Comparison of ENCODE assay signal across 8 mouse cellular contexts in genomic region chr12:15815576-15816253, GRCm38 (mm10). TPM values are rescaled to one million over a fixed set of nuclear protein-coding genes. Genes with fewer than 3 reads are reported as not detected.
A peak's percentile ranks its signal among the peaks of the same experiment; 100 is the strongest.
DNase-seq lines count a peak whose midpoint lies in the region; ATAC-seq lines count a peak whose summit lies in the region.

No protein-coding gene starts in this region.

- under 1% methylated on average over 49 of the region's 49 CpGs for WGBS in hindbrain, embryonic 14.5 days

- H3K27me3 ChIP-seq in hindbrain, embryonic 14.5 days (ENCODE audit: control insufficient read depth, insufficient read depth, low read length): no peaks in the 10 kb centered on the region
- peaks cover 62% of the 10 kb centered on the region for H3K27me3 ChIP-seq in megakaryocyte, embryonic 14.5 days (replicated peaks)

- H3K9ac ChIP-seq in hindbrain, embryonic 14.5 days: peak overlapping the region; percentile 100

- H3K4me3 ChIP-seq in hindbrain, embryonic 14.5 days (replicated peaks; ENCODE audit: low read length): peak overlapping the region; percentile 98
- peak overlapping the region; percentile 93 for H3K4me3 ChIP-seq in megakaryocyte, embryonic 14.5 days (replicated peaks)

- peak overlapping the region; percentile 98 for H3K27ac ChIP-seq in hindbrain, embryonic 14.5 days

- H3K4me2 ChIP-seq in hindbrain, embryonic 14.5 days (replicated peaks): peak overlapping the region; percentile 90

- no peaks in the 10 kb centered on the region for H3K36me3 ChIP-seq in hindbrain, embryonic 14.5 days (replicated peaks; ENCODE audit: control insufficient read depth, insufficient read depth)
- H3K36me3 ChIP-seq in megakaryocyte, embryonic 14.5 days (replicated peaks; ENCODE audit: low read length): no peaks in the 10 kb centered on the region

- peak; percentile 85 for DNase-seq in Muller cell, postnatal 12 days (ENCODE audit: inconsistent ontology term)
- DNase-seq in cerebellum, postnatal 14 days: peak; percentile 69 to 72
- DNase-seq in frontal cortex, postnatal 36 days (ENCODE audit: low spot score in 2 of 2): peak; percentile 69 to 74
- peak; percentile 79 for DNase-seq in hindbrain, embryonic 14.5 days (ENCODE audit: low spot score)
- peak; percentile 66 to 75 for DNase-seq in left cerebral cortex, postnatal 14 days (ENCODE audit: low spot score in 2 of 2)
- DNase-seq in right cerebral cortex, adult 2 months (ENCODE audit: low spot score in 2 of 2): peak; percentile 60 to 71
- DNase-seq in urinary bladder, postnatal 14 days (ENCODE audit: low spot score): peak; percentile 41

- intact Hi-C loops in left cerebral cortex, postnatal 14 days (cut with DNase I): loop anchor here (2.0 to 5.0 kb wide), 4 partner anchors 279 to 717 kb away; no protein-coding TSS in a partner anchor

- H3K4me1 ChIP-seq in hindbrain, embryonic 14.5 days (replicated peaks; ENCODE audit: control insufficient read depth, insufficient read depth, low read length): peaks cover 16% of the 10 kb centered on the region
- peaks cover 47% of the 10 kb centered on the region for H3K4me1 ChIP-seq in megakaryocyte, embryonic 14.5 days

- no peaks in the 10 kb centered on the region for H3K9me3 ChIP-seq in hindbrain, embryonic 14.5 days (ENCODE audit: control insufficient read depth, low read length)
- no peaks in the 10 kb centered on the region for H3K9me3 ChIP-seq in megakaryocyte, embryonic 14.5 days

- ATAC-seq in hindbrain, embryonic 14.5 days (ENCODE audit: low FRiP score): peak; percentile 61

RNA-seq across cellular contexts. Expression of gene Trib2, which starts 1.0 kb away (rescaled TPM):
- 150 and 174 TPM in 2 replicates for polyA plus RNA-seq in hindbrain, embryonic 14.5 days (2014; fragmentation: Nextera tagmentation; extraction: Ambion mirVana)
- total RNA-seq in left cerebral cortex, postnatal 14 days (2021): 10 to 100 TPM; 59.4 to 65.2 TPM
- polyA plus RNA-seq in megakaryocyte, embryonic 14.5 days (2012; ENCODE audit: insufficient read depth, low replicate concordance): 2.6 and 9.2 TPM in 2 replicates

Comparison
In these comparisons a context has a peak if more than half of its experiments do, and no peak if none do; other contexts are left out.
1. Peak in every context shown above with its lines: DNase-seq, ATAC-seq, H3K4me3 ChIP-seq and H3K27ac ChIP-seq.
2. RNA of gene Trib2, which starts 1.0 kb away (polyA plus RNA-seq): 150 to 174 TPM in hindbrain, embryonic 14.5 days; 2.6 to 9.2 TPM in megakaryocyte, embryonic 14.5 days; every median in the first group is over 10 times any median in the second.